Mouse (Mus musculus) neural tube, embryonic 11.5 days (tissue): ENCODE measurements around the gene Slc25a42. TPM values are rescaled to one million over a fixed set of nuclear protein-coding genes. Genes with fewer than 3 reads are reported as not detected.
A peak's percentile ranks its signal among the peaks of the same experiment; 100 is the strongest.
"Not testable (repeated sequence)": the region's sequence is repeated elsewhere in the genome, so short reads cannot be mapped to it uniquely, and the experiment has no call there.

Experiments used
- ATAC-seq: fragments of 200-750 bp; cut with Nextera tagmentation; 2 replicates; pipeline ENCODE4 v1.8.0; 2017; ENCODE audit warnings: moderate number of reproducible peaks, mild to moderate bottlenecking, moderate TSS enrichment, moderate library complexity; ENCODE audit not compliant: insufficient read depth, low FRiP score, low TSS enrichment
- DNase-seq: peaks from one replicate; pipeline ENCODE4 v3.0.0-alpha.2; 2015; ENCODE audit warnings: low spot score
- H3K27ac ChIP-seq: fragments of 300-500 bp; sonication (generic); 2 replicates; pipeline ENCODE4 v1.5.1; 2014; ENCODE audit warnings: low read depth, mild to moderate bottlenecking, low read length
- H3K27me3 ChIP-seq: fragments of 300-500 bp; sonication (generic); 2 replicates; pipeline ENCODE4 v1.6.1; 2014; ENCODE audit warnings: mild to moderate bottlenecking, low read length, mixed read lengths; ENCODE audit not compliant: control insufficient read depth, insufficient read depth
- H3K36me3 ChIP-seq: fragments of 300-500 bp; sonication (generic); 2 replicates; pipeline ENCODE4 v1.6.1; 2014; ENCODE audit warnings: mild to moderate bottlenecking, low read length, moderate library complexity, mixed read lengths; ENCODE audit not compliant: control insufficient read depth, insufficient read depth
- H3K4me1 ChIP-seq: fragments of 300-500 bp; sonication (generic); 2 replicates; pipeline ENCODE4 v1.6.1; 2014; ENCODE audit warnings: low read length, mixed read lengths; ENCODE audit not compliant: control insufficient read depth, insufficient read depth
- H3K4me2 ChIP-seq: fragments of 300-500 bp; sonication (generic); 2 replicates; pipeline ENCODE4 v1.6.1; 2014; ENCODE audit warnings: low read depth, mild to moderate bottlenecking, moderate library complexity
- H3K4me3 ChIP-seq: fragments of 300-500 bp; sonication (generic); 2 replicates; pipeline ENCODE4 v1.5.1; 2014; ENCODE audit warnings: low read depth, low read length
- H3K9ac ChIP-seq: fragments of 300-500 bp; sonication (generic); 2 replicates; pipeline ENCODE4 v1.6.1; 2014; ENCODE audit warnings: mild to moderate bottlenecking, low read length
- H3K9me3 ChIP-seq: fragments of 300-500 bp; sonication (generic); 2 replicates; pipeline ENCODE4 v1.6.1; 2016; ENCODE audit warnings: low read length; ENCODE audit not compliant: control insufficient read depth
- WGBS: fragments of 180-500 bp; shearing (Covaris S2); extraction: QIAGEN DNeasy Blood & Tissue Kit; methylation state at CpG from one replicate; pipeline ENCODE4 v1.1.7; 2014; 5-methylcytosine and 5-hydroxymethylcytosine counted together
- polyA plus RNA-seq: library from polyadenylated mRNA; unstranded; fragments of >200 nt; fragmentation: Nextera tagmentation; extraction: Ambion mirVana; gene quantifications from 2 replicates; pipeline ENCODE4 v1.2.1, GENCODE M21; 2014

Gene Slc25a42
- polyA plus RNA-seq, 1 experiment from 2014 or later = 2.4 TPM

GRCm38 (mm10) chr8:70220236-70220840, 8.2 kb upstream of the Slc25a42 start:
- Histone ChIP-seq H3K9ac (no peak overlapping the region), H3K4me3 (no peak overlapping the region), H3K9me3 (no peaks in the 10 kb centered on the region), H3K27me3 (no peaks in the 10 kb centered on the region), H3K4me1 (no peaks in the 10 kb centered on the region), H3K4me2 (no peak overlapping the region), H3K36me3 (0 out of 2 replicates have a peak, but pooled peaks cover 3% of the 10 kb centered on the region), H3K27ac (no peak overlapping the region)
- ATAC-seq (no peak), DNase-seq (no peak)
- WGBS = 73% methylated on average over 8 of the region's 8 CpGs

- no peak overlapping the region for H3K4me2 ChIP-seq
- no peak overlapping the region for H3K27ac ChIP-seq
- H3K4me3 ChIP-seq = no peak overlapping the region
- H3K27me3 ChIP-seq = no peaks in the 10 kb centered on the region
- H3K9ac ChIP-seq = no peak overlapping the region
- no peaks in the 10 kb centered on the region for H3K4me1 ChIP-seq
- ATAC-seq = no peak
- no peaks in the 10 kb centered on the region for H3K36me3 ChIP-seq
- 62% methylated on average over 5 of the region's 5 CpGs for WGBS
- no peak for DNase-seq
- H3K9me3 ChIP-seq = no peaks in the 10 kb centered on the region
These were observed 7.1 kb upstream of the Slc25a42 start for GRCm38 (mm10) chr8:70219107-70219684.

DNA sequence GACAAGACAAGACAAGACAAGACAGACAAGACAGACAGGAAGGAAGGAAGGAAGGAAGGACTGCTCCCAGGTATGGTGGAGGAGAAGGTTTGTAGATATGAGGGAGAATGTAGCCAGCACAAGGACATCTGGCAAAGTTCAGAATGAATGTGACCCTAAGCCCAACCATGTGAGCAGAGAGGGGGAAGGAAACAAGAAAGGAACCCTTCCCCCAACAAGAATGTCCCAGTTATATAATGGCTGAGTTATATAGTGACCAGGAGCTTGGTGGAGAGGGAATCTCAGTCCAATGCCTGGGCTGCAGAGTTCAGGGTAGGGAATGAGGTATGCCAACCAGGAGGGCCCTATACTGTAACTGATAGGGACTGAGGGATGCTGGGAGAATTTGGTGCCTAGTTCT, 5.3 kb upstream of the Slc25a42 start:
- Histone ChIP-seq H3K4me1 (no peaks in the 10 kb centered on the region), H3K9me3 (no peaks in the 10 kb centered on the region), H3K9ac (no peak overlapping the region), H3K36me3 (no peaks in the 10 kb centered on the region), H3K4me3 (no peak overlapping the region), H3K27me3 (no peaks in the 10 kb centered on the region), H3K4me2 (no peak overlapping the region), H3K27ac (no peak overlapping the region)
- ATAC-seq = no peak
- no peak for DNase-seq

DNA sequence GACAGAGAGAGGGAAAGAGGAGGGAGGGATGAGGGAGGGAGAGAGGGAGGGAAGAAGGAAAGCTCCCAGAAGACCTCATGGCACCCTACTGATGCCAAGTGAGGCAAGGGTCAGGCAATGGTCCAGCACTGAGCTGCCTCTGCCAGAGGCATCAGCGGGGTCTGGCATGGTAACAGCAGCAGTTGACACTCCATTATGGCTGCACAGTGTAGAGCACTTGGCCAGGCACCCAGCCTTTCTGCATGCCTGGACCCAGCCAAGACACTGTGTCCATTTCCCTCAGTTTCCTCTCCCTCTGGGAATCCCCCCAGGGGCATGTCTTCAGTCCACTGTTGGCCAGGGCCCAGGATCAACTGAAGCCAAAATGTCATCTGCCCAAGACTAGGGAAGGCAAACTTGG, 4.5 kb upstream of the Slc25a42 start:
- H3K27me3 ChIP-seq = no peaks in the 10 kb centered on the region
- H3K9me3 ChIP-seq = no peaks in the 10 kb centered on the region
- peaks cover 1% of the 10 kb centered on the region; the same call in 1 of the 2 replicates for H3K4me1 ChIP-seq
- DNase-seq (no peak), ATAC-seq (no peak)
- no peak overlapping the region for H3K4me3 ChIP-seq
- H3K36me3 ChIP-seq = no peaks in the 10 kb centered on the region
- no peak overlapping the region for H3K27ac ChIP-seq
- no peak overlapping the region for H3K4me2 ChIP-seq
- WGBS = no CpG with 5 or more reads among the region's 1 CpGs
- no peak overlapping the region for H3K9ac ChIP-seq

GRCm38 (mm10) chr8:70216161-70216560, 4.1 kb upstream of the Slc25a42 start:
- not testable (repeated sequence) for H3K9ac ChIP-seq, H3K4me3 ChIP-seq, H3K4me1 ChIP-seq, H3K4me2 ChIP-seq, H3K36me3 ChIP-seq, H3K27me3 ChIP-seq, H3K27ac ChIP-seq, H3K9me3 ChIP-seq, DNase-seq, ATAC-seq
- 64% methylated on average over 3 of the region's 3 CpGs for WGBS

GRCm38 (mm10) chr8:70215092-70215491, 3.0 kb upstream of the Slc25a42 start:
- DNase-seq (no peak), ATAC-seq (no peak)

GRCm38 (mm10) chr8:70214411-70214810, 2.3 kb upstream of the Slc25a42 start:
- Histone ChIP-seq H3K27me3 (no peaks in the 10 kb centered on the region), H3K36me3 (no peaks in the 10 kb centered on the region), H3K4me3 (no peak overlapping the region), H3K9me3 (no peaks in the 10 kb centered on the region), H3K4me1 (peaks cover 4% of the 10 kb centered on the region; the same call in 1 of the 2 replicates), H3K27ac (no peak overlapping the region), H3K4me2 (no peak overlapping the region), H3K9ac (no peak overlapping the region)
- 81% methylated on average over 3 of the region's 3 CpGs for WGBS
- no peak for ATAC-seq
- DNase-seq = no peak

More at GRCm38 (mm10) chr8:70215092-70215491, 3.0 kb upstream of the Slc25a42 start:
- Histone ChIP-seq H3K9me3 (no peaks in the 10 kb centered on the region), H3K27ac (no peak overlapping the region), H3K4me3 (no peak overlapping the region), H3K27me3 (no peaks in the 10 kb centered on the region), H3K4me2 (no peak overlapping the region), H3K4me1 (peaks cover 4% of the 10 kb centered on the region; the same call in 1 of the 2 replicates), H3K36me3 (no peaks in the 10 kb centered on the region), H3K9ac (no peak overlapping the region)
- WGBS = 73% methylated on average over 5 of the region's 5 CpGs

- H3K27ac ChIP-seq = no peak overlapping the region
- no peaks in the 10 kb centered on the region for H3K9me3 ChIP-seq
- no peaks in the 10 kb centered on the region for H3K27me3 ChIP-seq
- H3K4me2 ChIP-seq = peak overlapping the region; percentile 99
- DNase-seq = no peak
- H3K9ac ChIP-seq = peak overlapping the region; percentile 57
- H3K4me1 ChIP-seq = peaks cover 4% of the 10 kb centered on the region; the same call in 1 of the 2 replicates
- no peak; the same call in 1 of the 2 replicates for ATAC-seq
- no peaks in the 10 kb centered on the region for H3K36me3 ChIP-seq
- 5% methylated on average over 31 of the region's 31 CpGs for WGBS
- H3K4me3 ChIP-seq = peak overlapping the region; percentile 57
These were observed 386 bp downstream of the Slc25a42 start for GRCm38 (mm10) chr8:70211726-70212111.

DNA sequence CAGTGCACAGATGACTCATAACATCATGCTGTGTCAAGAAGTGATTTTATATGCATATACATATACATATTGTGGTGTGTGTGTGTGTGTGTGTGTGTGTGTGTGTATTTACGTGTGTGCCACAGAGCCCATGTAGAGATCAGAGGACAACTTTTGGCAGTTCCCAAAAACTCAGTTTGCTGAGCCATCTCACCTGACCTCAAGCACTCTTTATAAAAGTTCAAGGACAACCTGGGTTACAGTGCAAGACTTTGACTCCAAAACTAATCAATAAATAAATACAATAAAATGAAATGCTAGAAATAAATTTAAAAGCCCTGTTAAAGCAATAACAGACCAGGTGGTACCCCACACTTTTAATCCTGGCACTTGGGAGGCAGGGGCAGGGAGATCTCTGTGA, 830 bp downstream of the Slc25a42 start:
- whole genome bisulfite sequencing = 77% methylated on average over 1 of the region's 1 CpGs
- no peaks in the 10 kb centered on the region for H3K36me3 ChIP-seq
- DNase-seq (no peak), ATAC-seq (no peak)
- H3K4me3 ChIP-seq = peak overlapping the region; percentile 57
- H3K9me3 ChIP-seq = no peaks in the 10 kb centered on the region
- peak overlapping the region; percentile 99 for H3K4me2 ChIP-seq
- H3K27ac ChIP-seq = no peak overlapping the region
- H3K9ac ChIP-seq = peak overlapping the region; percentile 57; the same call in 1 of the 2 replicates
- H3K4me1 ChIP-seq = peaks cover 4% of the 10 kb centered on the region; the same call in 1 of the 2 replicates
- no peaks in the 10 kb centered on the region for H3K27me3 ChIP-seq
